Mouse (Mus musculus): ENCODE measurements around the gene Slc22a21.

DNA sequence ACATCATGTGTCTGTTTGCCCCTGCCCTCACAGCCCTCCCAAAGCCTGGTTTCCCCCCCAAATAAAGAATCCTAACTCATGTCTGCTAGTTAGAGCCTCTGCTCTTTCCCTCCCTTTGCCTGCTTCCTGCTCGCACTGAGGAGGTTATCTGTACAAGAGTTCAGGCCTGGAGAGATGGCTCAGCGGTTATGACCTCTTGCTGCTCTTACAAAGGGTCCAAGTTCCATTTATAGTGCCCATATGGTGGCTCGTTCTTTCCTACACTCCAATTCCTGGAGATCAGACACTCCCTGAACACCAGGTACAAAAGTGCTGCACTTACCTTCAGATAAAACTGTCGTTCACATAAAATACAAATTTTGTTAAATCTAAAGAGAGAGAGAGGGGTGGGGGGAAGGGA, 7.9 kb upstream of the Slc22a21 start:
- TF ChIP-seq CTCF (IDR thresholded peaks at IDR 0.05; ENCODE audit: insufficient read depth, low read depth, low read length) (no peak), POLR2A (IDR thresholded peaks at IDR 0.05; ENCODE audit: insufficient read depth, low read depth, low read length) (no peak)

Data from olfactory bulb, adult 2 months (tissue).